Mouse (Mus musculus): ENCODE measurements around the gene Dck. TPM values are rescaled to one million over a fixed set of nuclear protein-coding genes. Genes with fewer than 3 reads are reported as not detected.
A peak's percentile ranks its signal among the peaks of the same experiment; 100 is the strongest.

Dck gene
- total and polyA plus RNA-seq, 3 experiments, result 13.6 to 21.4 TPM; not detected in 1

DNA sequence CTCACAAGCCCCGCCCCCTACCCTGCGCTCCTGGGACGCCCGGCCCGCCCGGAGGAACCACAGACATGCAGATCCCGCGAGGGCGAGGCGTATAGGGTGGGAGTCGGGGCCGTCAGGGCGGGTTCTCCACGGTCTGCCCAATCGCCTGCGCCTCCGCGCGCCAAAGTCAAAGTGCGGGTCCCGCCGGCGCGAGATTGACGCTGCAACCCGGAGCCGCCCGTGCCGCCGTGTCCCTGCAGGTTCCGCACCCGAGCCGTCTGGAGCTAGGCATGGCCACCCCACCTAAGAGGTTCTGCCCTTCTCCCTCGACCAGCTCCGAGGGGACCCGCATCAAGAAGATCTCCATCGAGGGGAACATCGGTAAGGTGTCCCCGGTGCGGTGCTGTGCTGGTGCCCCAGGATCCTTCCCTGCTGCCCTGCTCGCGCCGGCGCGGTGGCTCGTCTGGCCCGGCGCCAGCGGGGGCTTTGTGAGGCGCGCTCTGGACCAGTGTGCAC lies at the start of gene Dck (continued):
- no peak; the same call in 1 of the 2 replicates for TF ChIP-seq KAT2A (conservative IDR thresholded peaks at IDR 0.05; ENCODE audit: low read depth, low read length)

GRCm38 (mm10) chr5:88716983-88717382 lies 47.8 kb upstream of the Dck start:
- Histone ChIP-seq H3K9ac (ENCODE audit: control insufficient read depth, low read depth, low read length, poor library complexity, severe bottlenecking) (no peak overlapping the region), H3K4me3 (ENCODE audit: control insufficient read depth in 1 of 2, insufficient read depth in 1 of 2, low read depth in 2 of 2, low read length in 2 of 2) (no peak overlapping the region), H3K27me3 (ENCODE audit: control insufficient read depth in 1 of 2, insufficient read depth in 2 of 2, low read length in 2 of 2) (no peaks in the 10 kb centered on the region), H3K36me3 (ENCODE audit: control insufficient read depth in 1 of 2, insufficient read depth in 2 of 2, low read length in 2 of 2) (peaks cover 0 to 3% of the 10 kb centered on the region in 2 experiments; a peak in 2 of 4 replicates), H3K9me3 (replicated peaks; ENCODE audit: insufficient read depth, low read length) (no peaks in the 10 kb centered on the region), H3K79me2 (ENCODE audit: control insufficient read depth, insufficient read depth, low read length, poor library complexity) (peaks cover 14% of the 10 kb centered on the region), H3K4me1 (ENCODE audit: control insufficient read depth in 1 of 2, insufficient read depth in 2 of 2, low read length in 2 of 2) (peaks cover 0 to 8% of the 10 kb centered on the region in 2 experiments; a peak in 2 of 4 replicates), H3K27ac (ENCODE audit: control insufficient read depth, low read depth, low read length) (no peak overlapping the region)
- DNase-seq (ENCODE audit: low read depth, low spot score), result no peak
- TF ChIP-seq RCOR1 (IDR thresholded peaks at IDR 0.05; ENCODE audit: low read depth, low read length) (no peak), MAFK (IDR thresholded peaks at IDR 0.05; ENCODE audit: borderline replicate concordance, low read depth, low read length) (no peak), USF1 (IDR thresholded peaks at IDR 0.05; ENCODE audit: low read depth, low read length) (no peak), NELFE (IDR thresholded peaks at IDR 0.05; ENCODE audit: low read depth, low read length) (no peak), GABPA (IDR thresholded peaks at IDR 0.05; ENCODE audit: low read depth, low read length) (no peak), UBTF (IDR thresholded peaks at IDR 0.05; ENCODE audit: borderline replicate concordance, insufficient read depth, low read depth, low read length) (no peak), ZKSCAN1 (IDR thresholded peaks at IDR 0.05; ENCODE audit: low read depth, low read length) (no peak), TAL1 (IDR thresholded peaks at IDR 0.05; ENCODE audit: low read length) (no peak), BHLHE40 (IDR thresholded peaks at IDR 0.05; ENCODE audit: borderline replicate concordance, low read depth, low read length) (no peak), EP300 (IDR thresholded peaks at IDR 0.05; ENCODE audit: low read depth in 1 of 2, low read length in 2 of 2) (no peak), TBP (IDR thresholded peaks at IDR 0.05; ENCODE audit: low read depth, low read length) (no peak), ELF1 (IDR thresholded peaks at IDR 0.05; ENCODE audit: low read depth, low read length) (no peak), E2F4 (IDR thresholded peaks at IDR 0.05; ENCODE audit: borderline replicate concordance, low read depth, low read length) (no peak), POLR2AphosphoS5 (IDR thresholded peaks at IDR 0.05; ENCODE audit: borderline replicate concordance, low read depth, low read length) (no peak)

DNA sequence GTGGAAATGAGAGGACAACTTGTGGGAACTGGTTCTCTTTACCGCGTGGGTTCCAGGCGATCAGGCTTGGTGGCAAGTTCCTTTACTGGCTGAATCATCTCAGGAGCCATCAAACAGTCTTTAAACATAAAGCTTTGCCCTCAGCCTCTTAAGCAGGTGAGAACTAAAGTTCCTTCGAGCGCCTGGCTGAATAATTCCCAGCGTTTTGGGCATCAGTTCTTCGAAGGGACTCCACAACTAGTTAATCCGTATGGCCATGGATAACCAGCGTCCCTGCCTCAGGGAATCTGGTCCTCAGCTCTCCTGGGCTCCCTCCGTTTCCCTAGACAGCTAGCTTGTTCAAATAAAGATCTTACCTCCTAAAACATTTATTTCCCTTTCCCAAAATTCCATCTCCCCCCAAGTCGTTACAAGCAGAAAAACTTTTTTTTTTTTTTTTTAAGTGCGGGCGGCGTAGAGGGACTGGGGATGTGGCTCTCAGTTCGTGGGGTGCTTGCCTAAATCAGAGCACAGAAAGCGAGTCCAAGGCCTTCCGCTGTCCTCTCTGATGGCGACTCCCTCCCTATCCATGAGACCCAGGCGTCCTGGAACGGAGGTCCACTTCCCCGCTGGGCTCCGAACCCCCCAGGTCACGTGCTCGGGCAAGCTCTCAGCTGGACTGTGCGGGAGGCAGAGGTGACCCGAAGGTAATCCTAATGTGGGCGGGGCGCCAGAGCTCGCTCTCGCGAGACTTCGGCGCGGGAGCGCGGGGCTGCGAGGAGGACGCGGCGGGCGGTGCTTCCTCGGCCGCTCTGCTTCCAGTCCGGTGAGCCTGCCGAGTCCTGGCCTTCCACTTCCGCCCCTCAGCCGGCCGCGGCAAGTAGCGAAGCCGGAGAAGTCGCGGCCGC lies 44.4 kb upstream of the Dck start, which contains the start of gene Mob1b:
Gene Mob1b (plus strand): TSS at position 740 of the 887 bp plus-strand sequence.
- peak within 1 kb of the TSS; percentile 99 for H3K9ac ChIP-seq (ENCODE audit: control insufficient read depth, low read depth, low read length, poor library complexity, severe bottlenecking)
- peaks cover 0 to 27% of the 10 kb centered on the region in 2 experiments; a peak in 2 of 4 replicates for H3K36me3 ChIP-seq (ENCODE audit: control insufficient read depth in 1 of 2, insufficient read depth in 2 of 2, low read length in 2 of 2)
- peak within 1 kb of the TSS; percentile 89 for H3K27ac ChIP-seq (ENCODE audit: control insufficient read depth, low read depth, low read length)
- H3K4me1 ChIP-seq (ENCODE audit: control insufficient read depth in 1 of 2, insufficient read depth in 2 of 2, low read length in 2 of 2), result peaks cover 10 to 19% of the 10 kb centered on the region in 2 experiments
- DNase-seq (ENCODE audit: low read depth, low spot score), result peak; percentile 95
- peak within 1 kb of the TSS; percentile 76 to 97 for H3K4me3 ChIP-seq (ENCODE audit: control insufficient read depth in 1 of 2, insufficient read depth in 1 of 2, low read depth in 2 of 2, low read length in 2 of 2)
- no peaks in the 10 kb centered on the region for H3K27me3 ChIP-seq (ENCODE audit: control insufficient read depth in 1 of 2, insufficient read depth in 2 of 2, low read length in 2 of 2)
- H3K9me3 ChIP-seq (replicated peaks; ENCODE audit: insufficient read depth, low read length), result no peaks in the 10 kb centered on the region
- peaks cover 30% of the 10 kb centered on the region for H3K79me2 ChIP-seq (ENCODE audit: control insufficient read depth, insufficient read depth, low read length, poor library complexity)
- TF ChIP-seq MYB (IDR thresholded peaks at IDR 0.05; ENCODE audit: low read depth, low read length), result no peak
- TF ChIP-seq SMC3 (IDR thresholded peaks at IDR 0.05; ENCODE audit: low read depth, low read length), result no peak
- TF ChIP-seq BHLHE40 (IDR thresholded peaks at IDR 0.05; ENCODE audit: borderline replicate concordance, low read depth, low read length), result peak; percentile 70; the same call in 1 of the 2 replicates
- peak; percentile 75 for TF ChIP-seq MXI1 (IDR thresholded peaks at IDR 0.05; ENCODE audit: low read depth, low read length)
- TF ChIP-seq GATA1 (IDR thresholded peaks at IDR 0.05; ENCODE audit: low read depth, low read length), result no peak
- peak; percentile 93 for TF ChIP-seq USF1 (IDR thresholded peaks at IDR 0.05; ENCODE audit: low read depth, low read length)
- TF ChIP-seq TCF12 (IDR thresholded peaks at IDR 0.05; ENCODE audit: low read depth, low read length), result peak; percentile 48
- TF ChIP-seq POLR2AphosphoS2 (IDR thresholded peaks at IDR 0.05; ENCODE audit: low read length), result peak; percentile 57
- TF ChIP-seq POLR2AphosphoS5 (IDR thresholded peaks at IDR 0.05; ENCODE audit: borderline replicate concordance, low read depth, low read length), result 0 out of 2 replicates have a peak, but pooled peaks have one; percentile 27
- peak; percentile 85 for TF ChIP-seq TBP (IDR thresholded peaks at IDR 0.05; ENCODE audit: low read depth, low read length)
- TF ChIP-seq NELFE (IDR thresholded peaks at IDR 0.05; ENCODE audit: low read depth, low read length), result peak; percentile 84
- peak; percentile 23; the same call in 1 of the 2 replicates for TF ChIP-seq ETS1 (IDR thresholded peaks at IDR 0.05; ENCODE audit: low read depth, low read length)
- no peak for TF ChIP-seq MYC (IDR thresholded peaks at IDR 0.05; ENCODE audit: low read depth, low read length)
- TF ChIP-seq POLR2A (IDR thresholded peaks at IDR 0.05; ENCODE audit: control insufficient read depth in 1 of 2, insufficient read depth in 1 of 2, low read depth in 1 of 2, low read length in 2 of 2, poor library complexity in 1 of 2), result peak; percentile 66 to 92
- no peak for TF ChIP-seq ZMIZ1 (IDR thresholded peaks at IDR 0.05; ENCODE audit: low read depth, low read length)
- peak; percentile 78 for TF ChIP-seq HCFC1 (IDR thresholded peaks at IDR 0.05; ENCODE audit: low read depth, low read length)

All from MEL (cell line).